Mouse (Mus musculus): ENCODE measurements around the gene Gm29866. TPM values are rescaled to one million over a fixed set of nuclear protein-coding genes. Genes with fewer than 3 reads are reported as not detected.

The Gm29866 gene
- polyA plus RNA-seq (2014; fragmentation: Illumina TruSeq; extraction: RNeasy Lipid Tissue Mini Kit (QIAGEN cat#74804); ENCODE audit: low read depth, low replicate concordance) = not detected

DNA sequence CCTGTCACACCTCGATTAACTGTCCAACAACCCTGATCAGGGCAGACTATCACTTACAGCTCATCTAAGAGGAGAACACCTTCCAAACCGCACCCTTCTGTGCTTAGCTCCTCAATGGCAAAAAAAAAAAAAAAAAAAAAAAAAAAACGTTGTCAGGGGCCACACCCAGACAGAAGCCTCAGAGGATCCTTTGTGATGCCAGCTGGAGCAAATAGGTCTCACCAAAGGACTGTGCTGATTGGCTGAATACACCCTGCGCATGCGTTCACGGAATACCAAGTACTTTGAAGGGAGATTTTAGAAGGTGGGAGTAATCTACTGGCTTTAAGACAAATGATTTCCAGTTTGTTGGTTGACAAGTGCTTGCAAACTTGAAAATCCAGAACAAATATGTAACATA is at the start of gene Gm29866:
Gene Gm29866, minus strand, starts transcription at position 101 of the 400 bp plus-strand sequence.

Other genes with a start within 250 kb of the Gm29866 start
- gene Gm20909, start 170.9 kb upstream of the Gm29866 start, polyA plus RNA-seq (2014; fragmentation: Illumina TruSeq; extraction: RNeasy Lipid Tissue Mini Kit (QIAGEN cat#74804); ENCODE audit: low read depth, low replicate concordance) = not detected
- not detected for gene Gm20865, start 247.9 kb upstream of the Gm29866 start, polyA plus RNA-seq (2014; fragmentation: Illumina TruSeq; extraction: RNeasy Lipid Tissue Mini Kit (QIAGEN cat#74804); ENCODE audit: low read depth, low replicate concordance)